Mouse (Mus musculus) stomach, embryonic 16.5 days (tissue): Measurements from ENCODE around the gene Cgn. TPM values are rescaled to one million over a fixed set of nuclear protein-coding genes. Genes with fewer than 3 reads are reported as not detected.

Experiments used
- ATAC-seq: fragments of 200-750 bp; cut with Nextera tagmentation; 2 replicates; pipeline ENCODE4 v1.8.0; 2017; ENCODE audit warnings: moderate number of reproducible peaks, moderate TSS enrichment; ENCODE audit not compliant: insufficient read depth, low FRiP score
- H3K27ac ChIP-seq: fragments of 300-500 bp; sonication (generic); 2 replicates; pipeline ENCODE4 v1.5.1; 2014; ENCODE audit warnings: low read length
- H3K27me3 ChIP-seq: fragments of 300-500 bp; sonication (generic); 2 replicates; pipeline ENCODE4 v1.6.1; 2014; ENCODE audit warnings: low read length, control low read depth, mixed read lengths; ENCODE audit not compliant: control insufficient read depth, insufficient read depth
- H3K36me3 ChIP-seq: fragments of 300-500 bp; sonication (generic); 2 replicates; pipeline ENCODE4 v1.6.1; 2014; ENCODE audit warnings: low read length; ENCODE audit not compliant: control insufficient read depth, insufficient read depth
- H3K4me1 ChIP-seq: fragments of 300-500 bp; sonication (generic); 2 replicates; pipeline ENCODE4 v1.6.1; 2014; ENCODE audit warnings: low read length, control low read depth, mixed read lengths; ENCODE audit not compliant: control insufficient read depth, insufficient read depth
- H3K4me2 ChIP-seq: fragments of 300-500 bp; sonication (generic); 2 replicates; pipeline ENCODE4 v1.6.1; 2014; ENCODE audit warnings: low read depth, low read length, mixed read lengths
- H3K4me3 ChIP-seq: fragments of 300-500 bp; sonication (generic); replicated peaks from 2 replicates; pipeline ENCODE4 v1.5.1; 2014; ENCODE audit warnings: mild to moderate bottlenecking, low read length
- H3K9ac ChIP-seq: fragments of 300-500 bp; sonication (generic); 2 replicates; pipeline ENCODE4 v1.6.1; 2014; ENCODE audit warnings: low read length
- H3K9me3 ChIP-seq: fragments of 300-500 bp; sonication (generic); replicated peaks from 2 replicates; pipeline ENCODE4 v1.6.1; 2016; ENCODE audit warnings: low read length, control low read depth; ENCODE audit not compliant: control insufficient read depth
- WGBS: fragments of 180-500 bp; shearing (Covaris S2); extraction: QIAGEN DNeasy Blood & Tissue Kit; methylation state at CpG from one replicate; pipeline ENCODE4 v1.1.7; 2014; 5-methylcytosine and 5-hydroxymethylcytosine counted together
- polyA plus RNA-seq: library from polyadenylated mRNA; unstranded; fragments of >200 nt; fragmentation: Nextera tagmentation; extraction: Ambion mirVana; gene quantifications from 2 replicates; pipeline ENCODE4 v1.2.1, GENCODE M21; 2015

Cgn gene
- polyA plus RNA-seq, result 47.9 and 54.0 TPM in 2 replicates

DNA sequence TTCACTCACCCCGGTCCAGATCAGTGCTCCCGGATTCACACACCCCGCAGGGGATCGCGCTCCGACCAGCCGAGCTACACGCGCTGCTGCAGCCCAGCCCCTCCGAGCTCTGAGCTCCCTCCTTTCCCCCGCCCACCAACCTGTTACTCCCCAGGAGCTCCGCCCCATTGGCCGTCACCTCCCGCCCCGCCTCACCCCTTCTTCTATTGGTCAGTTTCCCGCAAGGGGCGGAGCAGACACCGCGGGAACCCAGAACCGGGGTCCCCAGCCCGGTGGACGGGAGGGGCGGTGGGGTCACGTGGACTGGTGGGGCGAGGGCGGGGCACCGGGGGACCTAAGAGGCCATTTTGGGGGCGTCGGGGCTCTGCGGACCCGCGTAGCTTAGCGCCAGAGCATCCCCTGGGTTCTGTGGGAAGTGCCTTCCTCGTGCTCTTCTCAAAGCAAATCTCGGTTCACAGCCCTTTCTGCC, at the start of gene Cgn:
Gene Cgn, minus strand, starts transcription at position 126 of the 469 bp plus-strand sequence.
- H3K27ac ChIP-seq, result peak within 1 kb of the TSS; percentile 85
- H3K9me3 ChIP-seq, result no peaks in the 10 kb centered on the region
- peak within 1 kb of the TSS; percentile 59 for H3K4me3 ChIP-seq
- under 1% methylated on average over 35 of the region's 35 CpGs for WGBS
- H3K4me1 ChIP-seq, result peaks cover under 1% of the 10 kb centered on the region; the same call in 1 of the 2 replicates
- ATAC-seq, result peak; percentile 90
- peak within 1 kb of the TSS; percentile 84 for H3K4me2 ChIP-seq
- no peaks in the 10 kb centered on the region for H3K36me3 ChIP-seq
- H3K27me3 ChIP-seq, result no peaks in the 10 kb centered on the region
- H3K9ac ChIP-seq, result peak within 1 kb of the TSS; percentile 74

DNA sequence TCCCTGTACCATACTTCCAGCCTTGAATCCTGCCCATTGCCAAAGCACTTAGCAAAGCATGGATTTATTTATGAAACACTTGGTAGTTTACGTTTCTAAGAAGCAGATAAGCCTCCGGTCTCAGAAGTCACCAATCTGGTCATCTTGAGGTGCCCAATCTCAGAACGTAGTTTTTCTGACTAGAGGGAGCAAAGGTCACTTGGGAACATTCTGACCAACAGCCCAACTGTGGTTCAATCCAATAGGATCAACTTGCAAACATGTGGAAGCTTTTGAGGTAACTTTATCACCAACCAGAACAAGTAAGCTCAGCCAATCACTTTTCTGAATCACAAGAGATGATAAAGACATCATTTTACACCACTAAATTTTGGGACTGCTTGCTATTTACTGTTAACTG, 49.1 kb upstream of the Cgn start:
- WGBS, result 39% methylated on average over 3 of the region's 3 CpGs
- Histone ChIP-seq H3K4me2 (no peak overlapping the region), H3K9me3 (no peaks in the 10 kb centered on the region), H3K9ac (no peak overlapping the region), H3K27ac (no peak overlapping the region), H3K4me3 (no peak overlapping the region), H3K27me3 (no peaks in the 10 kb centered on the region), H3K36me3 (no peaks in the 10 kb centered on the region), H3K4me1 (peaks cover 9% of the 10 kb centered on the region; the same call in 1 of the 2 replicates)
- no peak for ATAC-seq

DNA sequence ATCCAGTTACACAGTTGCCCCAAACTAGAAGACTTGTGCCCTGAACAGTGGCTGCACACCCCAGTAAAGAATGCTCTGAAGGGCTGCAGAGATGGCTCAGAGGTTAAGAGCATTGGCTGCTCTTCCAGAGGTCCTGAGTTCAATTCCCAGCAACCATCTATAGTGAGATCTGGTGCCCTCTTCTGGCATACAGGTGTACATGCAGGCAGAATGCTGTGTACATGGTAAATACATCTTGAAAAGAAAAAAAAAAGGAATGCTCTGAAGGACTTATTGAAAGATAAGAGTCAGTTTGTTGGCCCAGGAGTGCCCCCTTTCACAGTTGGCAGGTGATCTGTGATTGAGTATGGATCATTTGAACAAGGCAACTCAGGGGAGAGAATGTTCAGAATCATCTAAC, 47.1 kb upstream of the Cgn start:
- no peaks in the 10 kb centered on the region for H3K9me3 ChIP-seq
- H3K27ac ChIP-seq, result no peak overlapping the region
- no peak overlapping the region for H3K9ac ChIP-seq
- H3K4me2 ChIP-seq, result no peak overlapping the region
- H3K27me3 ChIP-seq, result no peaks in the 10 kb centered on the region
- H3K4me3 ChIP-seq, result no peak overlapping the region
- no peaks in the 10 kb centered on the region for H3K36me3 ChIP-seq
- H3K4me1 ChIP-seq, result no peaks in the 10 kb centered on the region
- ATAC-seq, result no peak

GRCm38 (mm10) chr3:94832701-94833100, 46.4 kb upstream of the Cgn start:
- Histone ChIP-seq H3K36me3 (no peaks in the 10 kb centered on the region), H3K9me3 (no peaks in the 10 kb centered on the region), H3K4me2 (no peak overlapping the region), H3K27ac (no peak overlapping the region), H3K4me1 (no peaks in the 10 kb centered on the region), H3K4me3 (no peak overlapping the region), H3K27me3 (no peaks in the 10 kb centered on the region), H3K9ac (no peak overlapping the region)
- ATAC-seq, result no peak
- 66% methylated on average over 5 of the region's 5 CpGs for WGBS

- H3K9me3 ChIP-seq, result no peaks in the 10 kb centered on the region
- H3K9ac ChIP-seq, result no peak overlapping the region
- 12% methylated on average over 9 of the region's 9 CpGs for WGBS
- ATAC-seq, result no peak
- no peaks in the 10 kb centered on the region for H3K27me3 ChIP-seq
- no peaks in the 10 kb centered on the region for H3K36me3 ChIP-seq
- H3K4me2 ChIP-seq, result no peak overlapping the region
- no peak overlapping the region for H3K27ac ChIP-seq
- H3K4me3 ChIP-seq, result no peak overlapping the region
- H3K4me1 ChIP-seq, result no peaks in the 10 kb centered on the region
These were observed 45.8 kb upstream of the Cgn start for GRCm38 (mm10) chr3:94832100-94832499.

- Histone ChIP-seq H3K4me2 (no peak overlapping the region), H3K4me1 (no peaks in the 10 kb centered on the region), H3K36me3 (no peaks in the 10 kb centered on the region), H3K9me3 (no peaks in the 10 kb centered on the region; the same call in 1 of the 2 replicates), H3K27ac (no peak overlapping the region), H3K27me3 (no peaks in the 10 kb centered on the region), H3K4me3 (no peak overlapping the region), H3K9ac (no peak overlapping the region)
- no peak for ATAC-seq
- 76% methylated on average over 3 of the region's 3 CpGs for WGBS
These were observed 37.8 kb upstream of the Cgn start for GRCm38 (mm10) chr3:94824110-94824509.

- Histone ChIP-seq H3K4me3 (peak overlapping the region; percentile 58; the same call in 1 of the 2 replicates), H3K4me2 (peak overlapping the region; percentile 56), H3K36me3 (no peaks in the 10 kb centered on the region), H3K9ac (no peak overlapping the region), H3K9me3 (no peaks in the 10 kb centered on the region; the same call in 1 of the 2 replicates), H3K4me1 (no peaks in the 10 kb centered on the region), H3K27ac (no peak overlapping the region), H3K27me3 (no peaks in the 10 kb centered on the region)
- WGBS, result 73% methylated on average over 4 of the region's 4 CpGs
- no peak for ATAC-seq
These were observed 35.8 kb upstream of the Cgn start for GRCm38 (mm10) chr3:94822082-94822481.

DNA sequence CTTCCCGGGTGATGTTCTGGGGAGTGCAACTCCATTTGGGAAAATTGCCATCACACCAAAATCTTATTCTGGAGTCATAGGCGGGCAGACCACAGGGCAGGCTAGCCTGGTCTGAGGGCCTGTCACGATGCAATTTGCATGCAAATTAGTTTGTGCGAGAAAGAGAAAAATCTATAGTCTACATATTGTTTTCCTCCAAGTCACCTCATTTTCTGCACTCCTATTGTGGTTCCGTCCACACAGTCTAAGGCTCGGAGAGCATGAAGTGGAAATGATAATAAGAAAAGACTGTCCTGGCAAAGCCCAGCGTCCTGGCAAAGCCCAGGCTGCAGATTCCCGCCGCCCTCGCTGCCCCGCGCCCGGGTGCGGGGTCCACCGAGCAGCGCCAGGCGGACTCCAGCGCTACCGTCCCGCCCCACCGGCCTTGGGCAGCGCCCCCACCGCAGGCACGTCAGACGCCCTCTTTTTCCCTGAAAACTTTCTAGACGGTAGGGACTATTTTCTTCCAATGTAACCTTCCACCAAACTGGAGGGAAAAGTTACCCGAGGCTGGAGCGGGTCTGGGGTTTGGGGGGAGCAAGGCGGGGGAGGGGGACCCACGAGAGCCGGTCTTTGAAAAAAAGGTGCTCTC, 34.8 kb upstream of the Cgn start:
- Histone ChIP-seq H3K9me3 (no peaks in the 10 kb centered on the region; the same call in 1 of the 2 replicates), H3K36me3 (no peaks in the 10 kb centered on the region), H3K4me1 (no peaks in the 10 kb centered on the region), H3K9ac (peak overlapping the region; percentile 79), H3K27ac (peak overlapping the region; percentile 82), H3K4me2 (peak overlapping the region; percentile 56), H3K4me3 (peak overlapping the region; percentile 58), H3K27me3 (no peaks in the 10 kb centered on the region)
- 2% methylated on average over 31 of the region's 31 CpGs for WGBS
- ATAC-seq, result peak; percentile 65; the same call in 1 of the 2 replicates

DNA sequence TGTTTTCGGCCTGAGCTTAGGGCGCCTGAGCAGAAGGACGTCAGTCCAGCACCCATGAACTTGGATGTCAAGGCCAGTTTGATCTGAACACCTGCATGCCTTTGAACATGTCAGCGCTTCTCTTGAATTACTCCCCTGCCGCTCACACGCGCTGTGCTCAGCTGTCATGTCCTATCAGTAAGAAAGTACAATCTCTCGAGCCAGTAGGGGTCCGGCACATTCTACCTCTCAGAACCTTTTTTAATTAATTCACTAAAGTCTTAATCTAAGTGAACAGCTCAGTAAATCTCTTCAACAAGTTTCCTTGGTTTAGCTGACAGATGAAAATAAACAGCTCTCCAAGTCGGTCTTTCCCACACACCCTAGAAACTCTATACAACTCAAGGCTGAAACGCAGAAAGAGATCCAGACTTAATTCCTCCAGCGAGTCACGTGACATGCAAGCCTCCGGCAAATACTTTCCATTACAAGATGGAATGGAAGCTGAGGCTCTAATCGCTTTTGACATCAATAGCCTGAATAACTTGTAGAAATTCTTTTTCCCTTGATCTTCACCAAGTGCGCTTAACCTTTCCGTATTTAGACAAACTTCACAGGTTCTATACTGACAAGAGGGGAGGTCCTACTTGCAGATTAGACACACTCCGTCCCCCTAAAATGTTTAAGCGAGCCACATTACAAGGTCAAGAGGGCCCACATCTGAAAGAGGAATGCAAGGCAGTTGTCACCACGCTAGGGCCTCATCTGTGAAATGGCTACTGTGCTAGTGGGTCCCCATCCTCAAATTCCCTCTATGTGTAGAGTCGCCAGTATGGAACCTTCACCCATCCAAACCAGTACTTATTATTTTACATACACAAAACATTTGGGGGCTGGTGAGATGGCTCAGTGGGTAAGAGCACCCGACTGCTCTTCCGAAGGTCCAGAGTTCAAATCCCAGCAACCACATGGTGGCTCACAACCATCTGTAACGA, 33.4 kb upstream of the Cgn start:
- 61% methylated on average over 24 of the region's 24 CpGs for WGBS
- no peak for ATAC-seq
- no peaks in the 10 kb centered on the region; the same call in 1 of the 2 replicates for H3K9me3 ChIP-seq
- H3K4me3 ChIP-seq, result no peak overlapping the region
- no peak overlapping the region for H3K9ac ChIP-seq
- H3K36me3 ChIP-seq, result no peaks in the 10 kb centered on the region
- H3K4me1 ChIP-seq, result no peaks in the 10 kb centered on the region
- no peaks in the 10 kb centered on the region for H3K27me3 ChIP-seq
- H3K4me2 ChIP-seq, result no peak overlapping the region
- H3K27ac ChIP-seq, result no peak overlapping the region
